Mouse (Mus musculus): ENCODE data around the gene Rptor.

The Rptor gene

GRCm38 (mm10) chr11:119607464-119607863, 4.8 kb downstream of the Rptor start:
- CTCF ChIA-PET = no interaction called here

DNA sequence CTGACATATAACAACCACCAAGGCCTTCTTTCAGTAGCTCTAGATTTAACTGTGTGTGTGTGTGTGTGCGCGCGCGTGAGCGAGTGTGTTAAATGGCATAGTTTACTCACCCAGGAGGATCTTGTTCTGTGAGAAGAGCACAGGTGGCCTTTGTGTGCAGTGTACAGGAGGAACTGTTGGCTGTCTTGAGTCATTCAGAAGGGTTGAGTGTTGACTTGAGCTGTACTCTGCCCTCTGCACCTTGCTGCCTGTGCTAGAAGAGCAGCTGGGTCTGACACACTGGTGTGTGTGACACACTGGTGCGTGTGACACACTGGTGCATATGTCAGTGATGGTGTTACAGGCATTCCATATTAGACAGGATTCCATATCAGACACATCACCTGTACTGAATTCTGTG, 8.8 kb downstream of the Rptor start:
- CTCF ChIA-PET = no interaction called here

- CTCF ChIA-PET = no interaction called here
Observed at GRCm38 (mm10) chr11:119612179-119612578, 9.5 kb downstream of the Rptor start.

DNA sequence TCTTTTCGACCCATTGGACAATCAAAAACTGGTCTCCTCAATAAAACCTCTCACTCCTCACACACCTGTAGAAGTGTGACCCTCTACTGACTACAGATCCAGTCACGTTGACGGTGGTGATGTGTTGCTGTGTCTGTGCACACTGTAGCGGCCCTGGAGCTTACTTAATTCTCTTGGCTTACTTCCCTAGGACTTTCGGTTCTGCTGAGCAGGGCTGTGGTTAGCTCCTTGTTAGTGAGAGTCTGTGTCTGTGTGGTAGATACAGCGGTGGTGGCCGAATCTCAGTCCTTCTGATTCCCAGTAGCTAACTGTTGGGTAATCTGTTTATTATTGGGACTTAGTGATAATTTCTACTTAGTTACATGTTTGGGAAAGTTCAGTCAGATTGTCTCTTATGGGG, 12.4 kb downstream of the Rptor start:
- CTCF ChIA-PET = no interaction called here

- CTCF ChIA-PET = no interaction called here
Observed at GRCm38 (mm10) chr11:119618763-119619162, 16.1 kb downstream of the Rptor start.

GRCm38 (mm10) chr11:119621266-119621665, 18.6 kb downstream of the Rptor start:
- CTCF ChIA-PET = no interaction called here

GRCm38 (mm10) chr11:119623800-119624199, 21.1 kb downstream of the Rptor start:
- CTCF ChIA-PET = interaction anchor here (0.7 kb wide), 2 partner anchors 10 to 72 kb away, joined by 3 to 6 read pairs; no protein-coding TSS in a partner anchor

GRCm38 (mm10) chr11:119624401-119624800, 21.7 kb downstream of the Rptor start:
- CTCF ChIA-PET = no interaction called here

DNA sequence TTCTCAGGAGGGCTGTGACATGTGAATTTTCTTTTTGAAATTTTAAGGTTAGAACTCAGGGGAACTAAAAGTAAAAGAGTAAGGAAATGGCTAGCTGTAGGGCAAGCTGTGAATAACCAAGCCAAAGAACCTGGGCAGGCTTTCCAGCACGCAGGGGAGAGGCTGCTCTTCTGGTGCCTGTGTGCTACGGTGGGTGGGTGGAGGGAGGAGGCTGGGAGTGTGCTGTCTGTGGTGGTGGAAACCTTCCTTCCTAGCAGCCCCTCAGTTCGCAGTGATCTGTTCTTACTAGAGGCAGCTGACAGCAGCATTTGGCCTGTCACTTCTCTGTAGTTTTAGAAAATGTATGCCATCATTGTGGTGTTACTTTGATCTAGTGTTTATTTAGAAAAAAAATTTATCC, 22.2 kb downstream of the Rptor start:
- CTCF ChIA-PET = no interaction called here

- CTCF ChIA-PET = no interaction called here
Observed at GRCm38 (mm10) chr11:119625476-119625875, 22.8 kb downstream of the Rptor start.

GRCm38 (mm10) chr11:119625943-119626342, 23.2 kb downstream of the Rptor start:
- CTCF ChIA-PET = no interaction called here

DNA sequence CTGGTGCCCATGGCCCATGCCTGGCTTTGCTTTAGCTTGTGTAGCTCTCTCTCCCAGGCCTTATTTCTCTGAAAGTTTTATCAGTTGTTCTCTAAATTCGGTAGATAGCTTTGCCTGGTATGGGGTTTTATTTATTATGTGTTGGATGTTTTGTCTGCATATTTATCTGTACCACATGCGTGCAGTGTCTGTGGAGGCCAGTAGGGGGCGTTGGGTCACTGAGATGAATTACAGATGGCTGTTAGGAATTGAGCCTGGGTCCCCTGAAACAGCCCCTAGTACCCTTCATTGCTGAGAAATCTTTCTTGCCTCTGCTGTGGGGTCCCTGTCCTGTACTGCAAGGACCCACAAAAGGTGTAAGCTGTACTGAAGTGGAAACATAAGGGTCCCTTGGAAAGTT, 24.5 kb downstream of the Rptor start:
- CTCF ChIA-PET = interaction anchor here (1.0 kb wide), 1 partner anchor 10 kb away, joined by 5 read pairs; no protein-coding TSS in a partner anchor

DNA sequence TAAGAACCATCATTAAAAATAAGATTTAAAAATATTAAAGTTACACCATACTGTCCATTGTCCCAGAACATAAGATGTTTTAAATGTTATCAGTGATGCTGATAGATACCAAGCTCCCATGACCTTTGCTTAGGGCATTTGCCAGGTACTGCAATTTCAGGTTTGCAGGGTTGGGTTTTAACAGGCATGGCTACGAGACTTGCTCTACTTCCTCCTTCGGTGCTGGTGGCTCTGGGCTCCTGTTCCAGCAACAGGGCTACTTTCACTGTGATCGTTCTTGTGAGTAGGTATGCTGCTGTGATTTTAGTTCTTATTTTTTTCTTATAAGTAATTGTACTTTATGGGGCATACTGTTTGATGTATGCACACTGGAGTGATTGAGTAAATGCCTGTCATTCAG, 26.4 kb downstream of the Rptor start:
- CTCF ChIA-PET = no interaction called here

DNA sequence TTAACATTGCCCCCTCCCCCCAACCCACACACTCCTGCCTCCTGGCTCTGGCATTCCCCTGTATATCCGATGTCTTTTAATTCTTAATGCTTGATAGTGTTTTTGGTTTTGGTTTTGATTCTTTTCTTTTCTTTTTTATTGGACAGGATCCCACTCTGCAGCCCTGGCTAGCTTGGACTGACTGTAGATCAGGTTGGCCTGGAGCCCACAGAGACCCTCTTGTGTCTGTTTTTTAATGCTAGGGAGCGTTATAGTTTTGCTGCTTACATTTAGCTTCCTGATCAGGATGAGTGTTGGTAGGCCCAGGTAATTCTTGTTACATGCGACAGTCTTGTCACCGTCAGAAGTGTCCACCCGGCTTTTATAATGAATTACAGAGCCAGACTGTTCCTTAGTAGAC, 27.6 kb downstream of the Rptor start:
- CTCF ChIA-PET = no interaction called here

DNA sequence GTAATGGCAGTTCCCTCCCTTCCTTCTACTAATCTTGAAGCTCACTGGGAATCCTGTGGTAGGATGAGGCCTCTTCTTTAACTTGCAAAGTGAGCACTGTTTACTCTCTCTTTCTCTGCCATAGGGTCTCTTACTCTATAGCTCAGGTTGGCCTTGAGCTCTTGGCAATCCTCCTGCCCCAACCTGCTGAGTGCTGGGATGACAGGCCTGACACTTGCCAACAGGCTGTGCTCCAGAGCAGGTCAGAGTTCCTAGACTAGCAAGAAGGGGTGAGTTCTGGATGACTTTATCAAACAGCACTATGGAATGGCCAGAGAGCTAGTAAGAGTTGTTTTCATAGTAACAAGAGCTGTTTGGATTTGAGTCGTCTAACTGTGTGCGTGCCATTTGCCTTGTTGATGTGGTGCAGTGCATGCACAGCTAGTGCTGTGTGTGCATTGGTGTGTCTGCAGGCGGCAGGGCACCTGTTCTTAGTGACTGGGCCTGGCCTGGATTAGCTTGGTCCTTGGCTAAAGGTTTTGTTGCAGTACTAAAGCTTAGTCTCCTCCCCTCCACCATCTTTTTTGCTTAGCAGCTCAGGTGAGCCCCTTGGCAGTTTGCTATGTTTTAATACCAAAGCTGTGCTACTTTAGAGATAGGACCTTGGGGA, 28.6 kb downstream of the Rptor start:
- CTCF ChIA-PET = no interaction called here

- CTCF ChIA-PET = no interaction called here
Observed at GRCm38 (mm10) chr11:119636371-119636883, 33.7 kb downstream of the Rptor start.

- CTCF ChIA-PET = no interaction called here
Observed at GRCm38 (mm10) chr11:119637519-119637918, 34.8 kb downstream of the Rptor start.

GRCm38 (mm10) chr11:119640491-119640890, 37.8 kb downstream of the Rptor start:
- CTCF ChIA-PET = no interaction called here

DNA sequence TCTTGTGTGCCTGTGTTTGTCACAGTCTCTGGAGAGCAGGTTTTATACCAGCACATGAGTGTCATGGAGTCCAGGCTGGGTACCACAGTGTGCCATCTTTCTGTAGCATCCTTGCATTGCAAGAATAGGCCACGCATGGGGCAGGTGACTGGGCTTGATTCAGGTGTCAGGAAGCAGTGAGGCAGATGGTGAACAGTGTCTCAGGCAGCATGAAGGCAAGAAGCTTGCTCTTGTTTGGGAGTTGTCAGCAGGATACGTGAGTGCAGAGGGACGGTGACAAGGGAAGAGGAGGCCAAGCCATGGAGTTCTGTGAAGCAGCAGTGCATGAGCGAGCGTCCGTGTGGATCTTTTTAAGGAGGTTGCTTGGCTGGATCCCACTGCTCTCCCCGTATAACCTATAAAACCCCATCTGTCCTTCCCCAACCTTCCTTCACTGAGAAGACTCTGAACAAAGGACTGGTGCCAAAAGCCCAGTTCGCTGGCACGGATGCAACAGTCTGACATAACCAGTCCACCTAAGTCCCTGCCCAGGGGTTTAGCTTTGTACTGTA, 39.2 kb downstream of the Rptor start:
- CTCF ChIA-PET = no interaction called here

DNA sequence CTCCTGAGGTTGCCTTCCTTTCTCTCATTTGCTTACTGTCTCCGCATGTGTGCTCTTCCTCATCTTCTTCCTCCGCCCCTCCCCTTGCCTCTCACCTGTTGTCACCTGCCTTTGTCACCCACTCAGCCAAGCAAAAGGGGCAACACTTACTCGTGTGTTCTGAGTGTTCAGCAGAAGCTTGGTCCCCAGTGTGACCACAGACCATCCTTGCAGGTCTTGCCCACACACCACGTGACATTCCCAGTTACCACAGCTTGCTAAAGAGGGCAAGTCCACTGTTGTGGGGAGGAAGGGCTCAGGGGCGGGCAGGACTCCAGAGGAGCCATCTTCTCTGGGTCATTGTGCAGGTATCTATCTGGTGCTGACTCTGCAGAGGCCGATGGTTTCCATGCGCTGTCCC, 40.6 kb downstream of the Rptor start:
- CTCF ChIA-PET = no interaction called here

DNA sequence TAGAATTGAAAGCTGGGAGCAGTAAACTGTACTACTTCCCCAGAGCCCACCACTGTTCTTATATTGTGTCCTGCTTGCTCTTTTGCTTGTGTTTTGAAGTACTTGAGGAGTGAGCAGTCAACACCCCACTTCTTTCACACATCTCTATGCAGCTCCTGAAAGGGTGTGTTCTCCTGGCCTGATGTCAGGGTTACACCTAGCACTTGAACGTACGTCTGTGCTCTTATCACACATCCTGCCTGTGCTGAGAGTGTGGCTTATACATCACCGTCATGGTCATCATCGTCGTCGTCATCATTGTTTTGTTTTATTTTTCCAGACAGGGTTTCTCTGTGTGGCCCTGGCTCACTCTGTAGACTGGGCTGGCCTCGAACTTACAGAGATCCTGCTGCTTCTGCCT, 41.4 kb downstream of the Rptor start:
- CTCF ChIA-PET = no interaction called here

GRCm38 (mm10) chr11:119644612-119645379, 42.1 kb downstream of the Rptor start:
- CTCF ChIA-PET = no interaction called here

DNA sequence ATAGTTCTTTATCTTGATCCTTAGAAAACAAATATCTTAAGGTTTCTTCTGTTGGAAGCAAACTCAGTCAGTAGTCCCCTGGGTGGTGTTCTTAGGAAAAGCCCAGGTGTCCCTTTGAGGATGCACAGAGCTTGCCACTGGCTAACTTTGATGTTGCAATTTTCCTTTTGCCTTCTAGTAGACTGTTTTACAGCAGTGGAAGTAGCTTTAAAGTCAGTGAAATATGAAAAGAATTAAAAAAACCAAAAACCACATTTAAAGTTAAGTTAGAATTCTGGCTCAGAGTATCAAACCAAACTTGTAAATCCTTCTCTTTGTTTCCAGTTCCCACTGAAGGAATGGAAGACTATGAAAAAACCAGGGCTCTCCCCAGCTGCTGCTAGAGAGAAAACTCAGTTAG, 47.8 kb downstream of the Rptor start:
- CTCF ChIA-PET = interaction anchor here (0.5 to 0.6 kb wide), 2 partner anchors 66 to 208 kb away, joined by 3 read pairs; no protein-coding TSS in a partner anchor
